Mouse (Mus musculus): Measurements from ENCODE around the gene Cdipt. TPM values are rescaled to one million over a fixed set of nuclear protein-coding genes. Genes with fewer than 3 reads are reported as not detected.
A peak's percentile ranks its signal among the peaks of the same experiment; 100 is the strongest.

Cdipt gene
- polyA plus RNA-seq, 1 experiment from 2014 or later = 140 TPM

DNA sequence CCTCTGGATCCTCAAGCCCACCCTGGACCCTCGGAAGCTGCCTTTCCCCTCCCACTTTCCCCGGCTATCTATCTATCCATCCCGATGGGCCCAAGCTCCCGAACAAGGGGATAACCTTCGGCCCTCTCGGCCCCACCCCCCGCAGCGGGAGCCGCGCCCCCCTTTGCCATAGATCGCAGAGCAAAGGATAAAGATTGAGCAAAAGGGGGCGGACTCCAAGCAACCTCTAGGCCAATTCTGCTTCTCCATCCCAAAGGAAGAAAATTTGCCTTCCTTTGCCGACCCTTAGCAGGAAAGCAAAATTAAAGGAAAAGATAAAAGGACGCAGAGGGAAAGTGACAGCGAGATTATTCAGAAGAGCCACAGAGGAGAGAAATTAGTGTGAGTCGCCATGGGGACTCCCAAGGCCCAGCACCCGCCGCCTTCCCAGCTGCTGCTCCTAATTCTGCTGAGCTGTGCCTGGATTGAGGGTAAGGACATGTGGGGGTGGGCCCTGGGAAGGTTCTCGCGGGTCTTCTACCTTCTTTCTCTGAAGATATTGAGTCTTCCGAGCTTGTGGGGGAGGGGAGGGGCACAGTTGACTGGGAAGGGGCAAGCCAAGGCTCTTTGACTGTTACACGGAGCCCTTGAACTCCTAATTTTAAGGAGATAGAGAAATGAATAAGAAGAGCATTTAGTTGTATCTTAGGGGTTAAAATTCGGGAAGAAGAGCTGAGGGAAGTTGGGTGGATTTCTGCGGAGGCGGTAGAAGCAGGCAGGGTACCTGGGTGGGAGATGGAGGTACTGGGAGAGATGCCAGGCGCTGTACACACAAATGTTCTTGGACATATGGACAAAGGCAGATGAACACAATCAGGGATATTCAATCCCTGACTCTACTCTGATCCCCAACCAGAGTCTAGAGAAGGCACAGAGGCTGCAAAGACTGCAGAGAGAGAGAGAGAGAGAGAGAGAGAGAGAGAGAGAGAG lies 24.8 kb upstream of the Cdipt start:
- H3K4me2 ChIP-seq = peak overlapping the region; percentile 84
- no peaks in the 10 kb centered on the region for H3K9me3 ChIP-seq
- 4% methylated on average over 26 of the region's 26 CpGs for WGBS
- H3K4me3 ChIP-seq = peak overlapping the region; percentile 53
- no peak for ATAC-seq (ENCODE audit: low FRiP score, low read depth)
- H3K9ac ChIP-seq = peak overlapping the region; percentile 65
- H3K36me3 ChIP-seq = peaks cover 9% of the 10 kb centered on the region
- H3K27ac ChIP-seq (replicated peaks) = peak overlapping the region; percentile 92
- H3K4me1 ChIP-seq (replicated peaks) = peaks cover 55% of the 10 kb centered on the region
- H3K27me3 ChIP-seq = no peaks in the 10 kb centered on the region

DNA sequence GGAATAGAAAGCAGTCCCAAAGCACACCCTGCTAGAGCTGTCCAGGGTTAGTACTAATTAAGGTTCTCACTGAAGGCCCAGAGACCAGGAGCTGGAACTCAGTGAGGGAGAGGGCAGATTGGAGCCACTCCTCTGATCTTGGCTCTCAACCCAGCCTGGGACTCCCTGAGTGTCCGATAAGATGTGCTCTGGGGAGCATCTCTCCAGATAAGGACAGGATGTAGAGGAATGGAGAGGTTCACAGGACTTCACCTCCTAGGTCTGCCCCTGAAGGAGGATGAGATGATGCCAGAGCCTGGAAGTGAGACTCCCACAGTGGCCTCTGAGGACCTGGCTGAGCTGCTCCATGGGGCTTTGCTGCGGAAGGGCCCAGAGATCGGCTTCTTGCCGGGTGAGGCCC lies 24.0 kb upstream of the Cdipt start:
- ATAC-seq (ENCODE audit: low FRiP score, low read depth) = no peak
- 28% methylated on average over 4 of the region's 4 CpGs for WGBS
- peak overlapping the region; percentile 92 for H3K27ac ChIP-seq (replicated peaks)
- H3K27me3 ChIP-seq = no peaks in the 10 kb centered on the region
- H3K9me3 ChIP-seq = no peaks in the 10 kb centered on the region
- peak overlapping the region; percentile 84 for H3K4me2 ChIP-seq
- peak overlapping the region; percentile 53 for H3K4me3 ChIP-seq
- H3K36me3 ChIP-seq = peaks cover 9% of the 10 kb centered on the region
- H3K9ac ChIP-seq = peak overlapping the region; percentile 65
- H3K4me1 ChIP-seq (replicated peaks) = peaks cover 48% of the 10 kb centered on the region

DNA sequence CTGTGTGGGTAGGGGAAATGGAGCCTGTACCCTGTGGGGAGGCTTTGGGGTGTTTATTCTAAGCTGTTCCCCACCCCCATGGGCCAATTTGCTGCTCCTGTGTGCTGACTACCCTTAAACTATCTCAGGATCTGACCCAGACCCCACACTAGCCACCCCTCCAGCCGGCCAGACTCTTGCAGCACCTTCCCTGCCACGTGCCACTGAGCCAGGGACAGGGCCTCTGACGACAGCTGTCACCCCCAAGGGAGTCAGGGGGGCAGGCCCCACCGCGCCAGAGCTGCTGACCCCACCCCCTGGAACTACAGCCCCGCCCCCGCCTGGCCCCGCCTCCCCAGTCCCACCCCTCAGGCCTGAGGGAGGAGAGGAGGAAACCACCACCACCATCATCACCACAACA lies 23.1 kb upstream of the Cdipt start:
- H3K9ac ChIP-seq = peak overlapping the region; percentile 65; the same call in 1 of the 2 replicates
- ATAC-seq (ENCODE audit: low FRiP score, low read depth) = no peak
- H3K4me1 ChIP-seq (replicated peaks) = peaks cover 39% of the 10 kb centered on the region
- no peaks in the 10 kb centered on the region for H3K27me3 ChIP-seq
- H3K27ac ChIP-seq (replicated peaks) = no peak overlapping the region
- peak overlapping the region; percentile 84 for H3K4me2 ChIP-seq
- WGBS = 1% methylated on average over 8 of the region's 8 CpGs
- no peaks in the 10 kb centered on the region for H3K9me3 ChIP-seq
- peak overlapping the region; percentile 53 for H3K4me3 ChIP-seq
- peaks cover 14% of the 10 kb centered on the region for H3K36me3 ChIP-seq

DNA sequence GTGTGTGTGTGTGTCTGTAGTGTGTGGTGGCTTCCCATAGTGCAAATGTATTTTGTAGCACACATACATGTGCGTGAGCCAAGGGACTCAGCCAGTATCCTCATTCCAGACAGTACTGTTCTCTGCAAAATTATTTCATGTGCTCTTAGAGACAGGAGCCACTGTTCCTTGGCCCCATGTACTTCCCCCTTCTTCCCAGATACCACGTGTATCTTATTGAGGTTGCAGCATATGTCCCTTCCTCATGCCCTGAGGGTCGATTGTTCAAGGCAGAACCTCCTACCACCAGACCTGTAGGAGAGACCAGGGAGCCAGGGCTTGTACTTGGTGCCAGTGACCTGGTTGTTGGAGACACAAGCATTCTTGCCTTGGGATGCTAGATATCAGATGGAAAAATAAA lies 20.6 kb upstream of the Cdipt start:
- Histone ChIP-seq H3K4me3 (no peak overlapping the region), H3K4me1 (replicated peaks) (peaks cover 20% of the 10 kb centered on the region), H3K4me2 (no peak overlapping the region), H3K27ac (replicated peaks) (no peak overlapping the region), H3K9ac (no peak overlapping the region), H3K36me3 (peaks cover 38% of the 10 kb centered on the region), H3K9me3 (no peaks in the 10 kb centered on the region), H3K27me3 (no peaks in the 10 kb centered on the region)
- WGBS = 74% methylated on average over 3 of the region's 3 CpGs
- ATAC-seq (ENCODE audit: low FRiP score, low read depth) = no peak

DNA sequence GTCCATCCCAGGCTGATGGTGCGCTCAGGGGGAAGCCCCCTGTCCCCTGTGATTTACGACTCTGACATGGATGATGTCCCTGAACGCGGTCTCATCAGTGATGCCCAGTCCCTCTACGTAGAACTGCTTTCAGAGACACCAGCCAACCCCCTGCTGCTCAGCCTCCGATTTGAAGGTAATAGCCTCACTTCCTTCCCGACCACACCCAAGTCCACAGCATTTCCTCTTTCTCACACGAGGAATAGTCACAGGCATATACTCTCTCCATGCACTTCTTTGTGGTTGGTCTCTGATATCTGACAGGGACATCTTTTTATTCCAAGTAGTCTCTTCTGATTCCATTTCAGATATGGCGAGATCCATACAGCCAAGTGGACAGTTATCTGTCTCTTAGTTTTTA lies 15.9 kb upstream of the Cdipt start:
- Histone ChIP-seq H3K4me3 (no peak overlapping the region), H3K27me3 (0 out of 2 replicates have a peak, but pooled peaks cover 7% of the 10 kb centered on the region), H3K27ac (replicated peaks) (no peak overlapping the region), H3K9me3 (no peaks in the 10 kb centered on the region), H3K4me2 (no peak overlapping the region), H3K9ac (no peak overlapping the region), H3K36me3 (peaks cover 71% of the 10 kb centered on the region), H3K4me1 (replicated peaks) (no peaks in the 10 kb centered on the region)
- WGBS = 74% methylated on average over 9 of the region's 9 CpGs
- no peak for ATAC-seq (ENCODE audit: low FRiP score, low read depth)

DNA sequence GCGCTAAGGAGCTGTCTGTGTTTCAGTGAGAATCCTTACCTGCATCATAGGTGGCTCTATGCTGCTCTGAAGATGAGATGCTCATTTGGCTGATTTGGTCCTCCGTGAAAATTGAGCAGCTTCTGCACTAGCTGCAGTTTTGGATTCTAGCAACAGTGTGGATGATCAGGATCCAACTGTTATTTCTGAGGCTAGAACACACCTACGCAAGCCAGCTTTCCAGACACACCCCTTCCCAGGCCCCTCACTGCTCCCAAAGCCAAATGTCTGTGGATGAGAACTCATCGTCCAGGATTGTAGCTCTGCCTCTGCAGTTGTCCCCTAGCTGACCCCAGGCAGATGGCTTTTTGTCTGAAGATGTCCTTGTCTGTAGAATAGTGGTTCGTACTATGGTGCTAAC lies 14.6 kb upstream of the Cdipt start:
- 84% methylated on average over 5 of the region's 5 CpGs for WGBS
- Histone ChIP-seq H3K27me3 (0 out of 2 replicates have a peak, but pooled peaks cover 7% of the 10 kb centered on the region), H3K4me3 (no peak overlapping the region), H3K27ac (replicated peaks) (no peak overlapping the region), H3K9ac (no peak overlapping the region), H3K4me1 (replicated peaks) (no peaks in the 10 kb centered on the region), H3K4me2 (no peak overlapping the region), H3K9me3 (no peaks in the 10 kb centered on the region), H3K36me3 (peaks cover 74% of the 10 kb centered on the region)
- ATAC-seq (ENCODE audit: low FRiP score, low read depth) = no peak

DNA sequence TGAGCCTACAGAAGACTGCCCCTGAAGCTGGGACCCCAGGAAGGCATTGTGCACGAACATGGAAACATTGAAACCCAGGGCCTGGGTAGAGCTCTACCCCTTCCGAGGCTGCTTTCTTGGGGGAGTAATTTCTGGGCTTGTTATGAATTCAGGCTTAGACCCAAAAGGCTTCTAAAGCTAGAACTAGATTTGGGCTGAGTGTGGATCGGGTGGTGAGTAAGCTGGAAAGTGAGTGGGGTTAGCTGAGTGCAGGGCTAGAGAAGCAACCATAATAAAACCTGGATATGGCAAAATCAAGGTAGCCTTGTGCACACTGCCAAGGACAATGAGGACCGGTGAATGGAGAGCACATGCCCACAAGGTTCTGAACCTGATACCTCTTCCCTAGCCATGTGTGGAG lies 13.7 kb upstream of the Cdipt start:
- H3K36me3 ChIP-seq = peaks cover 82% of the 10 kb centered on the region
- 89% methylated on average over 4 of the region's 4 CpGs for WGBS
- ATAC-seq (ENCODE audit: low FRiP score, low read depth) = no peak

DNA sequence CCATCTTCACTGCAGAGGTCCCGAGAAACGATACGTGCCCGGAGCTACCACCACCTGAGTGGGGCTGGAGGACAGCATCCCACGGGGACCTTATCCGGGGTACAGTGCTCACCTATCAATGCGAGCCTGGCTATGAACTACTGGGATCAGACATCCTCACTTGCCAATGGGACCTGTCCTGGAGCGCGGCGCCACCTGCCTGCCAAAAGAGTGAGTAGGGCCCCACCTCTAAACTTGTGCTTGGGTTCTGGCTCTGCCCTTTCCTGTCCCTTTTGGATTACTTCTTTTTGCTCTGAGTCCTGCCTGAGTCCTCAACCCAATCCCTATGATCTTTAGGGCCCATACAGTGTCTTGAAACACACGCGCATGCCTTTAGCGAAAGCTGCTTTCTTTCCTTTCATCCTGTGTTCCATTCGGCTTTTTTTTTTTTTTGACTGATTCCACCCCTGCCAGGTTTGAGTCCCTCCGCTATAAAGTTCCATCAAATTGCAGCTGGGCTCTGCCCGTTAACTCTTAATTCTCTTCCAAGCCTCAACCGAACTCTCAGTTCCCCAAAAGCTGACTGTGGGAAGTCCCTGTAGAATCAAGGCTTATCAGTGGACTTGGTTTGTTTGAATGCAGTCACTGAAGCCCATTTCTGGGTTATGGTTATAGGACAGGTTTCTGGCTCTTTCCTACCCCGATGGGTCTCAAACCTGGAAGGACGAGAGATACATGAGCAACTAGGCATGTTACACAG lies 12.0 kb upstream of the Cdipt start:
- Histone ChIP-seq H3K27me3 (0 out of 2 replicates have a peak, but pooled peaks cover 7% of the 10 kb centered on the region), H3K36me3 (peaks cover 80% of the 10 kb centered on the region), H3K27ac (replicated peaks) (no peak overlapping the region), H3K4me3 (no peak overlapping the region), H3K9ac (no peak overlapping the region), H3K4me1 (replicated peaks) (no peaks in the 10 kb centered on the region), H3K9me3 (no peaks in the 10 kb centered on the region), H3K4me2 (no peak overlapping the region)
- WGBS = 33% methylated on average over 19 of the region's 19 CpGs
- no peak for ATAC-seq (ENCODE audit: low FRiP score, low read depth)

More for the DNA sequence above, 13.7 kb upstream of the Cdipt start:
- 0 out of 2 replicates have a peak, but pooled peaks cover 7% of the 10 kb centered on the region for H3K27me3 ChIP-seq
- H3K9me3 ChIP-seq = no peaks in the 10 kb centered on the region
- H3K27ac ChIP-seq (replicated peaks) = no peak overlapping the region
- H3K9ac ChIP-seq = no peak overlapping the region
- H3K4me3 ChIP-seq = no peak overlapping the region
- no peak overlapping the region for H3K4me2 ChIP-seq
- H3K4me1 ChIP-seq (replicated peaks) = no peaks in the 10 kb centered on the region

DNA sequence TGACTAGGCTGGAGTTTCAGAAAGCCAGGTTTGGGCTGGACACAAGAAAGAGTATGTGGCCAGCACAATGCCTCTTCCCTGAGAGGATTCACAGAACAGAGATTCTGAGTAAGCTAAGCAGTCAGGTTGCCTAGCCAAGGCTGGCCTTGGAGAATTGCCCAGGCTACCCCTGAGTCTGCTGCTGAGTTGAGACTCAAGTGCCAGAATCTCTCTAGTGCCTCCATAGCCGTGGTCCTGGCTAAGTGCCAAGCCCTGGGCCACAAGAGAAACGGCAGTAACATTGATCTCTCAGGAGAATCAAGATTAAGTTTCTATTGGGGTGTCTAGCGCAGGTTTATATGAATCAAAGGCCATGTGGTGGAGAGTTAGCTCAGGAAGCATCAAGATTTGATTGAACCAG lies 10.1 kb upstream of the Cdipt start:
- Histone ChIP-seq H3K9me3 (no peaks in the 10 kb centered on the region), H3K4me3 (no peak overlapping the region), H3K4me2 (no peak overlapping the region), H3K4me1 (replicated peaks) (no peaks in the 10 kb centered on the region), H3K27me3 (0 out of 2 replicates have a peak, but pooled peaks cover 7% of the 10 kb centered on the region), H3K9ac (no peak overlapping the region), H3K36me3 (peaks cover 81% of the 10 kb centered on the region), H3K27ac (replicated peaks) (no peak overlapping the region)
- ATAC-seq (ENCODE audit: low FRiP score, low read depth) = no peak
- 59% methylated on average over 3 of the region's 3 CpGs for WGBS

DNA sequence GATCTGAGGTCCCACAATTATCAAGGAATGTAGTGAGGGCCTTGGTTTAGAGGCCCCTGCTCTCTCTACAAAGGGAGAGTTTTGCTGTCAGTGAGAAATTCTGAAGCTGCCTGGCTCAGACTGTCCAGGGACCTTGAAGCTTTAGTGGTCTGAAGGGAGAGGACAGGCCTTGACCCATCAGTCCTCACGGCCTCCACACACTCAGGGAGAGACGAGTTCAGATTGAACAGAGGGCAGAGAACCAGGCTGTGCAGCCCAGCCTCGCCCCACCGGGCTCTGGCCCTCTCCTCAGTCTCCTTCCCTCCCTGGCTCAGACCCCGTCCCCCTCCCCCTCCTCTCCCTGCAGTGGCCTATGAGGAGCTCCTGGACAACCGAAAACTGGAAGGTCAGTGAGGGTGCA lies 8.4 kb upstream of the Cdipt start:
- H3K4me1 ChIP-seq (replicated peaks) = no peaks in the 10 kb centered on the region
- H3K9ac ChIP-seq = no peak overlapping the region
- no peaks in the 10 kb centered on the region for H3K9me3 ChIP-seq
- ATAC-seq (ENCODE audit: low FRiP score, low read depth) = no peak
- 0 out of 2 replicates have a peak, but pooled peaks cover 2% of the 10 kb centered on the region for H3K27me3 ChIP-seq
- H3K27ac ChIP-seq (replicated peaks) = no peak overlapping the region
- no peak overlapping the region for H3K4me2 ChIP-seq
- WGBS = 57% methylated on average over 5 of the region's 6 CpGs
- H3K36me3 ChIP-seq = peaks cover 81% of the 10 kb centered on the region
- no peak overlapping the region for H3K4me3 ChIP-seq

DNA sequence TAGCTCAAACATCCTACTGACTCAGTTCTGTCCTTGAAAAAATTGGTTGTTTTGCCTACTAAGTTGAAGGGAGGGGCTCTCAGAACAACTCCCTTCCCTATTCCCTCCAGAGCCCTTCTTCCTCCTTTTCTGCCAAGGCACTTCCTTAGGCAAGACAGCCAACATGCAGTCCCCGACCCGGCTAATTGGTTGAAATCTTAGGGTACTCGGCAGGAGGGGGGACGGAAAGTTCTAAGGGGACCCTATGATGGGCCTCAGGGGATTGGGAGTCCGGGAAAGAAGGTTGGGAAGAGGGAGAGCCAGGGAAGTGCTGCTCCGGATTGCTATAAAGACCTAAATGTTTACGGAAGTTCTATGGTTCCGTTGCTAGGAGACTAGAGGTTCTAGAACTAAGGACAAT lies 221 bp upstream of the Cdipt start:
- Histone ChIP-seq H3K4me2 (peak overlapping the region; percentile 71), H3K9ac (no peak overlapping the region)
- WGBS = 15% methylated on average over 8 of the region's 8 CpGs

More for the DNA sequence above, 221 bp upstream of the Cdipt start:
- ATAC-seq (ENCODE audit: low FRiP score, low read depth) = no peak
- H3K4me3 ChIP-seq = peak overlapping the region; percentile 99
- no peaks in the 10 kb centered on the region for H3K9me3 ChIP-seq
- no peaks in the 10 kb centered on the region for H3K27me3 ChIP-seq
- H3K27ac ChIP-seq (replicated peaks) = peak overlapping the region; percentile 99
- H3K4me1 ChIP-seq (replicated peaks) = peaks cover 16% of the 10 kb centered on the region
- peaks cover 36% of the 10 kb centered on the region for H3K36me3 ChIP-seq
